Mouse (Mus musculus) forebrain, embryonic 13.5 days (tissue): ENCODE results near the gene Tnfaip3. TPM values are rescaled to one million over a fixed set of nuclear protein-coding genes. Genes with fewer than 3 reads are reported as not detected.

Source experiments
- ATAC-seq: fragments of 200-750 bp; cut with Nextera tagmentation; 2 replicates; pipeline ENCODE4 v1.8.0; 2017
- H3K27ac ChIP-seq: fragments of 300-500 bp; sonication (generic); 2 replicates; pipeline ENCODE4 v1.5.1; 2015; ENCODE audit warnings: inconsistent platforms, mild to moderate bottlenecking, moderate library complexity
- H3K27me3 ChIP-seq: fragments of 300-500 bp; sonication (generic); 2 replicates; pipeline ENCODE4 v1.6.1; 2015; ENCODE audit warnings: mild to moderate bottlenecking, inconsistent platforms
- H3K36me3 ChIP-seq: fragments of 300-500 bp; sonication (generic); 2 replicates; pipeline ENCODE4 v1.6.1; 2015; ENCODE audit warnings: mild to moderate bottlenecking, inconsistent platforms; ENCODE audit not compliant: poor library complexity, severe bottlenecking
- H3K4me1 ChIP-seq: fragments of 300-500 bp; sonication (generic); 2 replicates; pipeline ENCODE4 v1.6.1; 2015; ENCODE audit warnings: inconsistent platforms
- H3K4me2 ChIP-seq: fragments of 300-500 bp; sonication (generic); 2 replicates; pipeline ENCODE4 v1.6.1; 2015; ENCODE audit warnings: inconsistent platforms, mild to moderate bottlenecking, moderate library complexity
- H3K4me3 ChIP-seq: fragments of 300-500 bp; sonication (generic); 2 replicates; pipeline ENCODE4 v1.5.1; 2015; ENCODE audit warnings: mild to moderate bottlenecking, inconsistent platforms
- H3K9ac ChIP-seq: fragments of 300-500 bp; sonication (generic); 2 replicates; pipeline ENCODE4 v1.6.1; 2015; ENCODE audit warnings: mild to moderate bottlenecking, inconsistent platforms
- H3K9me3 ChIP-seq: fragments of 300-500 bp; sonication (generic); replicated peaks from 2 replicates; pipeline ENCODE4 v1.6.1; 2016; ENCODE audit warnings: inconsistent platforms
- WGBS: fragments of 180-500 bp; shearing (Covaris S2); methylation state at CpG from one replicate; pipeline ENCODE4 v1.1.7; 2015; 5-methylcytosine and 5-hydroxymethylcytosine counted together
- polyA plus RNA-seq: library from polyadenylated mRNA; unstranded; fragments of >200 nt; fragmentation: Nextera tagmentation; extraction: Ambion mirVana; gene quantifications from 2 replicates; pipeline ENCODE4 v1.2.1, GENCODE M21; 2015

Gene Tnfaip3
- polyA plus RNA-seq, result 1.3 TPM in 2 replicates

DNA sequence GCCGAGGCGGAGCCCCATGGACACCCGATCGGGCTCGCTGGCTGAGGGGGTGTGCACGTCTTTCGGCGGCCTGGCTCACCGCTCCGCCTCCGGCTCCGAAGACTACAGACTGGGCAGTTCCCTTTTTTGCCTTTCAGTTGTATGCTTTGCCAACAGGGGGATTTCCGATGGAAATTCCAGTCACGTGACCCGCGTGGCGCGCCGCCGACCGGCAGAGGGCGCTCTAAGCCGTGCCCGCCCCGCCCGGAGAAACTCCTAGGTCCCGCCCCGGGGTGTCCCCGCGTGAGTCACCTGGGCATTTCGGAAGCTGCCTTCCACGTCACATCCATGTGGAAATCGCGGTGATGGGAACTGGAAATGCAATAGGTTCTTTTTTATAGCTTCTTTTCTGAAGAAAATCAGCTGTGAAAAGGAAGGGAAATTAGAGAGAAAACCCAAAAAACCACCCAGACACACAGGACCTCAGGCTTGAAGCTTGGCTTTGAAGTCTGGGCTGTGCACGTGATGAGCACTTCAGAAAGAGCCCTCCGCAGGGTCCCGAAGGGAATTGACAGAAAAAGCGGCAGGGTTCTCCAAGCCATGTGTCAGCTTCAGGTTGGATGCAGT is at the start of gene Tnfaip3:
TSS of gene Tnfaip3 (minus strand) at position 401 of the 606 bp plus-strand sequence.
- Histone ChIP-seq H3K4me2 (peak within 1 kb of the TSS; percentile 88), H3K27me3 (0 out of 2 replicates have a peak, but pooled peaks cover 12% of the 10 kb centered on the region), H3K36me3 (no peaks in the 10 kb centered on the region), H3K27ac (peak within 1 kb of the TSS; percentile 58), H3K9ac (peak within 1 kb of the TSS; percentile 83), H3K4me1 (peaks cover 11% of the 10 kb centered on the region; the same call in 1 of the 2 replicates), H3K9me3 (no peaks in the 10 kb centered on the region), H3K4me3 (peak within 1 kb of the TSS; percentile 81)
- WGBS, result 0% methylated on average over 33 of the region's 38 CpGs
- ATAC-seq, result peak; percentile 95

DNA sequence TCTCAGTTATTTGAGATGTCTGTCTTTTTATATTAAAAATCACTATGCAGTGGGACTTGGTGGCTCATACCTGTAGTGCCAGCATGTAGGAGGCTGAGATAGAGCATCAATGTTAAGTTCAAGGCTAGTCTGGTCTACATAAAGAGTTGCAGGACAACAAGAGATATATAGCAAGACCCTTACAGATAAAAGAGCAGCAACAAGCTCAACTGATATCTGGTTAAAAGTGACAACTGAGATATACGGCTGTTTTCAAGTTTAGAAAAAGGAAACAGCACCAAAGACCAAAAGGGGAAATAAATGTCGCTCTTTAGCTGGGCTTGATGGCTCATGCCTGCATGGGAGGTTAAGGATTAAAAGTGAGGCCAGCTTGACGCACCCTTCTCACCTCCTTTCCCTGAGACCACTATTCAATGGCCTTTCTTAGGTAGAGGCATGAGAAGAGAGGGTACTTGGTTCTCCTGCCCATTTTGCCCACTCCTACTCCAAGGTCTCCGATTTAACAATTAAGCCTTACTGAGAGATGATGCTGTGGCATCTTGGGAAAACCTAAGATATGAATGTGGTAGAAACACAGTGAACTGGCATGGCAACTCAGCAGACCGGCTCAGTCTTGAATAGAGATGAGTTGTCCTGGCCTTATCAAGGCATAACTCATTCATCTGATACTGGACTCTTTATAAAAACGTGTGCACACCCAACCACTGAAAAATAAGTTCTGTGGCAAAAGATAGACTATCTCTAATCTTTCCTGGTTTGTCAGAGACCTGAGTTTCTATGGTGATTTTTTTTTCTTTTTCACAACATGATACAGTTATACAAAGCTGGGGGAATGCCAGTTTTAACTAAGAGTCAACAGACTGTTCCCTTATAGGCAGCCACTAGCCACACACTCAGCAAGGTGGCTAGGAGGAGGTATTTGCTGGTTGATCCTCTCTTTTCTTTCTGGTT is 49.5 kb upstream of the Tnfaip3 start:
- H3K27ac ChIP-seq, result no peak overlapping the region

DNA sequence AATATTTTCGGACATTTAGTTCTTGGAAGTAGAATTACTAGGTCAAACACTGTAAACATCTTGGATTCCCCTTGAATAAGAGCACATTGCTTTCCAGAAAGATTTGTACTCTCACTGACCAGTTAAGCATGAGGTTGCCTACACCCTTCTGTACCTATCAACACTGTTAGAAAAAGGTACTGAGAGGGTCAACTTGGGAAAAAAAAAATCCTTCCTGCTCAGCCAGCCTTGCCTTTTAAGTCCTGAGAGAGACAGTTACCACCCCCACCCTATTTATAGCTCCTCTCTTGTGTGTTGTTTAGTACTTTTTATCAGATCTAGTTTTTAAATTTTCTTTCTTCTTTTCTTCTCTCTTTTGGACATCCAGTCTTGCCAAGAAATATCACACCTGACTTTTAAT is 48.2 kb upstream of the Tnfaip3 start:
- Histone ChIP-seq H3K9me3 (no peaks in the 10 kb centered on the region), H3K36me3 (no peaks in the 10 kb centered on the region), H3K4me1 (no peaks in the 10 kb centered on the region), H3K27ac (no peak overlapping the region), H3K4me3 (no peak overlapping the region), H3K27me3 (no peaks in the 10 kb centered on the region), H3K4me2 (no peak overlapping the region), H3K9ac (no peak overlapping the region)
- 83% methylated on average over 1 of the region's 1 CpGs for WGBS
- ATAC-seq, result no peak

More for the DNA sequence above, 49.5 kb upstream of the Tnfaip3 start:
- 83% methylated on average over 6 of the region's 6 CpGs for WGBS
- Histone ChIP-seq H3K9me3 (no peaks in the 10 kb centered on the region), H3K4me2 (no peak overlapping the region), H3K9ac (no peak overlapping the region), H3K4me3 (no peak overlapping the region), H3K4me1 (no peaks in the 10 kb centered on the region), H3K27me3 (no peaks in the 10 kb centered on the region), H3K36me3 (no peaks in the 10 kb centered on the region)
- ATAC-seq, result no peak

DNA sequence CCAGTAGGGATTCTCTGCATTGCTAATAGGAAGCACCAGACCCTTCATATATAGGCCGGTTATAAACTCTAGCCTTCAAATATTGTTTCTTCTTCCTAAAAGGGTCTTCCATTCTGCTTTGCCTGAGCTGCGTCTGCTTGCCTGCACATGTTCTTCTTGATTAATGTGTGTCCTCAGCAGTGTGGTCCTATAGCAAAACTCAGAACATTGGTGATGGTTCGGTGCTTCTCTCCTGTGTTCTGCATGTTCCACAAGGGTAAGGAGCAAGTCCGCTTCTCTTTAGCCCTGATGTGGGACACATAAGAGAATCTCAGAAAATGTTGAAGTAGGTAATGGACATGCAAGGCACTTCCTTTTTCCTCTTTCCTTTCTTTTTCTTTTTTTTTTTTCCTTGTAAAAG is 47.8 kb upstream of the Tnfaip3 start:
- Histone ChIP-seq H3K4me3 (no peak overlapping the region), H3K27me3 (no peaks in the 10 kb centered on the region), H3K27ac (no peak overlapping the region), H3K9ac (no peak overlapping the region), H3K9me3 (no peaks in the 10 kb centered on the region), H3K36me3 (no peaks in the 10 kb centered on the region), H3K4me2 (no peak overlapping the region), H3K4me1 (no peaks in the 10 kb centered on the region)
- ATAC-seq, result no peak
- 89% methylated on average over 4 of the region's 4 CpGs for WGBS

DNA sequence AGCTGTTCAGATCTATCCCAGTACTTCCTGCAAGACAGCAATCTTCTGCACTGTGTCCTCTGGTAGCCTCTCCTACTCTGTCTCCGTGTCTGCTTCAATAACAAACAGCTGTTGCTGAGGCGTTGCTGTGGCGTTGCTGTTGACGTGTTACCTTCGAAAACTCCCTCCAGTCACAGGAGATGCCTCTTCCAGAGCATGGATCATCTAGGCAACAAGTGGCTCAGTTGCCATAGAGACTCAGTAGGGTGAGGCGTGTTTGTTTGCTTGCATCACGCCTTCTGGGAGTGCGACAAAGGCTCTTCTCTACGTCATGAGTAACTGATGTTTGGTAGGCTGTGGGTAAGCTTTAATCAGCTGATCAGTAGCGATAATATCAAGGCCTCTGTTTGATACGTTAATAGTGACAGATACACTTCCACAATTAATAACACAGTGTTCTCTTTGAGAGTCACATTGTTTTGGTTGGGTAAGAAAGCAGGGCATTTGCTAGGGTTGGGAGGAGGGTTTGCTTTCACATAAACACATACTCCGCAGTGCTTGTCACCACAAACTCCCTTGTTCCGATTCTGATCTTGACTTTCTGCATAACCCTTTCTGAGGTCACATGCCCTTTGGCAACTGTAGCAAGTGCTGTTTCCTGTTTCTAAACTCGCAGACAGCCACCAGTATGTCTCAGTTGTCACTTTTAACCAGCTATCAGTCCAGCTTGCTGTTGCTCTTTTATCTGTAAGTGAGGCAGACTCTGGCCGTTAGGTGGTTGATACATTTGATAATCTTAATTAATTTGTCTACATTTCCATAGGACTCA is 46.8 kb upstream of the Tnfaip3 start:
- ATAC-seq, result no peak
- Histone ChIP-seq H3K9ac (no peak overlapping the region), H3K36me3 (no peaks in the 10 kb centered on the region), H3K27me3 (no peaks in the 10 kb centered on the region), H3K27ac (no peak overlapping the region), H3K4me3 (no peak overlapping the region), H3K4me1 (no peaks in the 10 kb centered on the region), H3K9me3 (no peaks in the 10 kb centered on the region), H3K4me2 (no peak overlapping the region)
- WGBS, result 80% methylated on average over 15 of the region's 15 CpGs

DNA sequence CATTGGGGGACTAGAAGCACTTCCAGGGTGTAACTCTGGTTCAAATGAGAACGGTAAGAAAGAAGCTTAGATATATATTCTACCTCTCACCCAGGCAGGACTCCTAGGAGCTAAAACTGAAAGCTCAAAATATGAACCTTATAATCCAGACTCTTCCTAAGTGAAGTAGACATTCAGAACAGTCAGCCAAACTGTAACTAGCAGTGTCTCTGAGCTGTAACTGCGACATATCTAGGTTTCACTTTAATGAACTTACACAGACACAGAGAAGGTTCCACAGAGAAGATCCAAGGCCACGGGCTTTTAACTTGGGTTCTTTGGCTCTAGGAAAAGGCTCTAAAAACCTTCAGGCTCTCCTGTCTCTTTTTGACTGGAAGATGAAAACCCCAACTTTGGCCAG is 45.7 kb upstream of the Tnfaip3 start:
- Histone ChIP-seq H3K4me1 (no peaks in the 10 kb centered on the region), H3K9me3 (no peaks in the 10 kb centered on the region), H3K27me3 (no peaks in the 10 kb centered on the region), H3K36me3 (no peaks in the 10 kb centered on the region), H3K27ac (no peak overlapping the region), H3K4me3 (no peak overlapping the region), H3K9ac (no peak overlapping the region), H3K4me2 (no peak overlapping the region)
- ATAC-seq, result no peak
- WGBS, result 87% methylated on average over 3 of the region's 3 CpGs

DNA sequence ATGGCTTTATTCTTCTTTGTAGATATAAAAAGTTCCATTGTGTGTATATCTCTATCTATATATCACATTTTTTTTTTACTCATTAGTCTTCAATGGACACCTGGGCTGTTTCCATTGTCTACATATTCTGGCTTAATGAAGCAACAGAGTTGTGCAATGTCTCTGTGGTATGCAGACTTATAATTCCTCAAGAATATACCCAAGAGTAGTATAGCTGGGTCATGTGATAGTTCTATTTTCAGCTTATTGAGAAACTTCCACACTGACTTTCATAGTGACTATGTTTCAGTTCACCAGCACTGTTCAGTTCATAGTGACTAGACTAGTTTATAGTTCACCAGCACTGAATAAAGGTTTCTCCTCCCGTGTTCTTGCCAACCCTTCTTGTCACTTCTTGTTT is 38.1 kb upstream of the Tnfaip3 start:
- H3K9ac ChIP-seq, result no peak overlapping the region
- H3K4me1 ChIP-seq, result no peaks in the 10 kb centered on the region
- 71% methylated on average over 1 of the region's 1 CpGs for WGBS
- no peak overlapping the region for H3K4me2 ChIP-seq
- H3K27me3 ChIP-seq, result no peaks in the 10 kb centered on the region
- no peak for ATAC-seq
- H3K36me3 ChIP-seq, result no peaks in the 10 kb centered on the region
- H3K9me3 ChIP-seq, result no peaks in the 10 kb centered on the region
- H3K4me3 ChIP-seq, result no peak overlapping the region
- H3K27ac ChIP-seq, result no peak overlapping the region

DNA sequence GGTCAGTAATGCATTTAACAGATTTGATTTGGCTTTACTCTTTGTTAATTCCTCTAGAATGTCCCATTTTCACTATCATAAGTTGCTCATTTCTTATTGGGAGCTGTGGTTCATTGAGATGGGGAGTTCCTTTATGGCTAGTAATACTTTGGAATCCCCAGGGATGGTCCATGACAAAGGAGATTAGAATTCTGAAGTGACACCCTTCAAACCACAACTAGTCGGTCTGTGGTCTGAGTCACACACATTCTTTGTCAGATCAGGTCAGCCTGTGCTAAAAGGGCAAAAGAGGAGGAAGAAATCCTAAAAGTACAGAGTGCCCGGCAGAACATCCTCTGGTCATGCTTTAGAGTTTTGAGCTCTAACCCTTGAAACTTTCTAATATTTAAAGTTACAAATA is 30.5 kb upstream of the Tnfaip3 start:
- Histone ChIP-seq H3K36me3 (no peaks in the 10 kb centered on the region), H3K9ac (no peak overlapping the region), H3K4me3 (no peak overlapping the region), H3K27me3 (no peaks in the 10 kb centered on the region), H3K4me1 (no peaks in the 10 kb centered on the region), H3K4me2 (no peak overlapping the region), H3K27ac (no peak overlapping the region), H3K9me3 (no peaks in the 10 kb centered on the region)
- ATAC-seq, result no peak
- WGBS, result 45% methylated on average over 2 of the region's 2 CpGs

DNA sequence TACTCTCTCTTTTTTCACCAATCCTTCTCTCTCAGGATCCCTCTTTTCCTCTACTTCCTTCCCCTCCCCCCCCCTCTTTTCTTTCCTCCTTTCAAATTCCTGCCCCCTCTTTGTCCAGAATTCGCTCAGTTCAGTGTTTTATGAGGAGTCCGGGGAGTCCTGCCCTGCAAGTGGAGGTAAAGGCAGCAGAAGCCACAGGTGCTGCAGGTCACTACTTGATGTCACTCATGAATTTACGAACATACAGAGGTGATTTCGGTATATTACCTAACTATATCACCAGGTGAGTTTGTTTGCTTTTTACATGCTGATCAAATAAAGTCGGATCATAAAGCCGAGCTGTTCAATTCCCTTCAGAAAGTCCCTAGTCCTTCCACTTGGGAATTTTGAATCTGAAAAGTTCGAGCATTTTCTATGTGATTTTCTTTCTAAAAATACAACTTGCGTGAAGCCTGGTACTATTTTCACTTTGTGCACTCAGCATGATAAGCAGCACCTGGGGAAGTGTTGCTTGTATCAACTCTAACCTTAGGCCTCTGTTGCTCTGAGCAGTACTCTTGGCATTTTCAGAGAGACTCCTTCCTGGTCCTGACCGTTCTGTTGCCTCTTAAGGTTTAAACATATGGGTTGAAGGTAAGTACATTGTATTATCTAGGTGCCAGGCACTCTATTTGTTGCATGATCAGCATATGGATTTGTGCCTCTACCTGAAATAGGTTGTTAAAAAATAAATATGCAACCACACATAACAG is 29.5 kb upstream of the Tnfaip3 start:
- no peak for ATAC-seq
- Histone ChIP-seq H3K36me3 (no peaks in the 10 kb centered on the region), H3K9ac (no peak overlapping the region), H3K27ac (no peak overlapping the region), H3K4me3 (no peak overlapping the region), H3K9me3 (no peaks in the 10 kb centered on the region), H3K27me3 (no peaks in the 10 kb centered on the region), H3K4me2 (no peak overlapping the region), H3K4me1 (no peaks in the 10 kb centered on the region)
- 87% methylated on average over 9 of the region's 9 CpGs for WGBS

DNA sequence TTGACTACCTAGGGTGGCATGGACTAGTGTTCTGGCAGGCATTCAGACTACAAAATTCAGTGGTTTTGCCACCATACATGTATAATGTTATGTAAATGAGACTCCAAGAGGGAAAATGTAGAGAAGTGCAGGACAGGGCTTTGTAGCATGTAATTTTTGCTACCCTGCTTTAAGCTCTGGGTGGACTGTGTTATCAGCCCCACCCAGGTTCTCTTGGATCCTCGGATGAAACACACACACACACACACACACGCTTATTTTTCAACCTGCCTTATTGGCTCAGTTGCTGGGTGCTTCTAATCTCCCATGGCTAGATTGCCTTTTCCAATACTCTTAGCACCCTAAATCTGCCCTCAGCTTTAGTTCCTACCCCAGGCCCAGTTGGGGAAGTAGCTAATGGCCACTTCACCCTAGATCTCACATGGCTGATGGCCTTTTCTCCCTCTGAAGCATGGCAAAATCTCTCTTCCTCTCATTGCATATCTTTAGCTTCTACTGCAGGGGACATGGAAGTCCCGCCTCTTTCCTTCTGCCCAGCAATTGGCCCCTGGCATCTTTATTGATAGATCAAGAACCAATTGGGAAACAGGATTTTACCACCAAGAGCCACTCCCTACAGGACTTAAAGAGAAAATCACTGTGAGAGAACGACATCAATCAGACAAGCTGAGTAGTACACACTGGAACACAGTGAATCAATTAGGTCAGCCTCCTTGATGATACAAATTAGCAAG is 28.2 kb upstream of the Tnfaip3 start:
- WGBS, result 73% methylated on average over 4 of the region's 4 CpGs
- no peak overlapping the region for H3K4me2 ChIP-seq
- no peaks in the 10 kb centered on the region for H3K27me3 ChIP-seq
- no peak overlapping the region for H3K4me3 ChIP-seq
- no peak overlapping the region for H3K9ac ChIP-seq
- H3K36me3 ChIP-seq, result no peaks in the 10 kb centered on the region
- ATAC-seq, result no peak
- H3K4me1 ChIP-seq, result no peaks in the 10 kb centered on the region
- no peaks in the 10 kb centered on the region for H3K9me3 ChIP-seq
- H3K27ac ChIP-seq, result no peak overlapping the region

DNA sequence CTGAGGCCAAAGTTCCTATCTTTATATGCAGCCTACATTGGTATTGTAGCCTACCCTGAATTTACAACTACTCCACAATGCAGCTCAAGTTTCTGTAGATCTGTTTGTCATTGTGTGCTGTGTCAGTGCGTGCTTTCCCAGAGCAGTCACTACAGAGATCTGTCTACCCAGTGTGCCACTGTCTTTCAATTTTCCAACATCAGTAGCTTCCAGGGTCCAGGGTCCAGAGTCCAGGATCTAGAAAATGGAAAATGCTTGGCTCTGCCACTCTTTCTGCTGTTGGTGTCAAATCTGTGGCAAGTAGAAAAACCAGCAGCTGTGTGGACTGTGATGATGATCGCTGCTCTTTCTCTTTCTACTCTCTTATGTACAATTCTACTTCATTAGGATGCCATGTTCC is 24.7 kb upstream of the Tnfaip3 start:
- no peaks in the 10 kb centered on the region for H3K9me3 ChIP-seq

More for the DNA sequence above, 24.7 kb upstream of the Tnfaip3 start:
- Histone ChIP-seq H3K4me2 (no peak overlapping the region), H3K4me1 (no peaks in the 10 kb centered on the region), H3K36me3 (no peaks in the 10 kb centered on the region), H3K27me3 (no peaks in the 10 kb centered on the region), H3K27ac (no peak overlapping the region), H3K9ac (no peak overlapping the region), H3K4me3 (no peak overlapping the region)
- WGBS, result 84% methylated on average over 2 of the region's 2 CpGs
- no peak for ATAC-seq
